Mouse (Mus musculus) stomach, embryonic 14.5 days (tissue): Measurements from ENCODE around the gene Gnat2. TPM values are rescaled to one million over a fixed set of nuclear protein-coding genes. Genes with fewer than 3 reads are reported as not detected.

Source experiments
- ATAC-seq: fragments of 200-750 bp; cut with Nextera tagmentation; 2 replicates; pipeline ENCODE4 v1.8.0; 2017; ENCODE audit warnings: low read depth, moderate TSS enrichment; ENCODE audit not compliant: insufficient number of reproducible peaks, insufficient read depth, low FRiP score
- H3K27ac ChIP-seq: fragments of 300-500 bp; sonication (generic); 2 replicates; pipeline ENCODE4 v1.5.1; 2014; ENCODE audit warnings: mild to moderate bottlenecking, low read length, moderate library complexity, mixed read lengths
- H3K27me3 ChIP-seq: fragments of 300-500 bp; sonication (generic); 2 replicates; pipeline ENCODE4 v1.6.1; 2014; ENCODE audit warnings: low read length, control low read depth, mixed read lengths; ENCODE audit not compliant: control insufficient read depth, insufficient read depth
- H3K36me3 ChIP-seq: fragments of 300-500 bp; sonication (generic); 2 replicates; pipeline ENCODE4 v1.6.1; 2014; ENCODE audit warnings: mild to moderate bottlenecking, control low read depth, low read length, moderate library complexity, mixed read lengths; ENCODE audit not compliant: control insufficient read depth, insufficient read depth
- H3K4me1 ChIP-seq: fragments of 300-500 bp; sonication (generic); 2 replicates; pipeline ENCODE4 v1.6.1; 2014; ENCODE audit warnings: low read length, control low read depth, mixed read lengths; ENCODE audit not compliant: control insufficient read depth, insufficient read depth
- H3K4me2 ChIP-seq: fragments of 300-500 bp; sonication (generic); replicated peaks from 2 replicates; pipeline ENCODE4 v1.6.1; 2014; ENCODE audit warnings: low read depth, low read length, control low read depth
- H3K4me3 ChIP-seq: fragments of 300-500 bp; sonication (generic); 2 replicates; pipeline ENCODE4 v1.5.1; 2014; ENCODE audit warnings: low read depth, low read length, control low read depth
- H3K9ac ChIP-seq: fragments of 300-500 bp; sonication (generic); replicated peaks from 2 replicates; pipeline ENCODE4 v1.6.1; 2014; ENCODE audit warnings: low read depth, mild to moderate bottlenecking, control low read depth, low read length, moderate library complexity, mixed read lengths
- H3K9me3 ChIP-seq: fragments of 300-500 bp; sonication (generic); 2 replicates; pipeline ENCODE4 v1.6.1; 2016; ENCODE audit warnings: low read depth, low read length, control low read depth; ENCODE audit not compliant: control insufficient read depth
- WGBS: fragments of 180-500 bp; shearing (Covaris S2); extraction: QIAGEN DNeasy Blood & Tissue Kit; methylation state at CpG from one replicate; pipeline ENCODE4 v1.1.7; 2014; 5-methylcytosine and 5-hydroxymethylcytosine counted together
- polyA plus RNA-seq: library from polyadenylated mRNA; unstranded; fragments of >200 nt; fragmentation: Nextera tagmentation; extraction: Ambion mirVana; gene quantifications from 2 replicates; pipeline ENCODE4 v1.2.1, GENCODE M21; 2014

The Gnat2 gene
- polyA plus RNA-seq, 1 experiment from 2014 or later: 0.51 TPM

DNA sequence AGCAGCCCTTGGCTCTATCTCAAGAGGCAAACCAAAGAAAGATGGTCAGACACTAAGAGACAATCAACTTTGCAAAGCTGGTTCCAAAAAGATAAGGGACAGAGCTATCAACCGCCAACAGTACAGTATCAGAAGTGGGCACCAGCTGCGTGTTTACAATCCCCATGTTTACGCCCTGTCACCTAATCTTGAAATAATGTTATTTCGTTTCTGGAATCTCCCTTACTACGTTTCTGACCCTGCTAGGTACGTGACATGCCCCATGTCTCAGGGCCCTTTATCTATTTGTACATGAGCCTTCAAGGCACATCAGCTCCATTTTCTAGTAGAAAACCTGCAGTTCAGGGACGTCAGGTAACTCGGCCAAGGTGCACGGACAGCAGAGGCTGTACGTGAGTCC lies 4.1 kb downstream of the Gnat2 start:
- no peak overlapping the region for H3K9ac ChIP-seq
- H3K4me1 ChIP-seq: no peaks in the 10 kb centered on the region
- H3K4me2 ChIP-seq: no peak overlapping the region
- ATAC-seq: peak; percentile 75; the same call in 1 of the 2 replicates
- WGBS: 75% methylated on average over 10 of the region's 10 CpGs
- no peak overlapping the region for H3K27ac ChIP-seq
- H3K36me3 ChIP-seq: no peaks in the 10 kb centered on the region
- no peaks in the 10 kb centered on the region for H3K27me3 ChIP-seq
- H3K9me3 ChIP-seq: no peaks in the 10 kb centered on the region
- no peak overlapping the region for H3K4me3 ChIP-seq

GRCm38 (mm10) chr3:108097656-108098055 lies 5.1 kb downstream of the Gnat2 start:
- H3K9me3 ChIP-seq: no peaks in the 10 kb centered on the region
- no peak for ATAC-seq
- H3K9ac ChIP-seq: no peak overlapping the region
- no peak overlapping the region for H3K4me3 ChIP-seq
- WGBS: 87% methylated on average over 8 of the region's 8 CpGs
- no peaks in the 10 kb centered on the region for H3K4me1 ChIP-seq
- no peak overlapping the region for H3K4me2 ChIP-seq
- H3K27me3 ChIP-seq: no peaks in the 10 kb centered on the region
- H3K27ac ChIP-seq: no peak overlapping the region
- no peaks in the 10 kb centered on the region for H3K36me3 ChIP-seq

GRCm38 (mm10) chr3:108098316-108098715 lies 5.7 kb downstream of the Gnat2 start:
- Histone ChIP-seq H3K4me2 (no peak overlapping the region), H3K9me3 (no peaks in the 10 kb centered on the region), H3K27me3 (no peaks in the 10 kb centered on the region), H3K27ac (no peak overlapping the region), H3K9ac (no peak overlapping the region), H3K4me3 (no peak overlapping the region), H3K36me3 (no peaks in the 10 kb centered on the region), H3K4me1 (no peaks in the 10 kb centered on the region)
- no peak for ATAC-seq
- WGBS: 76% methylated on average over 6 of the region's 6 CpGs

DNA sequence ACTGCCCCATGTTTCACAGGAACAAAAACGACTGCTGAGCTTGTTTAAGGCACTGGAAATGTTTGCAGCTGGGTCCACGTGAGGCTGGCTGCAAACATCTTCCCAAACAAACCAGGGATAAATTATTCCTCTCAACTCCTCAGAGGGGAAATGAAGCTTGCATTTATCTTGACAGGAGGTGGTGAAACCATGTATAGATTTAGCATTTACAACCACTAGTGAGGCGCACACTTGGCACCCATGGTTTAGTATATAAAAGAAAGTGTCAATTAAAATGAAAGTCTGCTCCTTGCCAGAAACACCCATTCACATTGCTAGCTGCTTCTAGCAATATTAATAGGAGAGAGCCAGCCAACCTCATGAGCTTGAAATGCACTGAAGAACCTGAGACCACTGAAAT lies 9.0 kb downstream of the Gnat2 start:
- no peak for ATAC-seq
- Histone ChIP-seq H3K4me3 (no peak overlapping the region), H3K9me3 (no peaks in the 10 kb centered on the region), H3K9ac (no peak overlapping the region), H3K4me1 (no peaks in the 10 kb centered on the region), H3K36me3 (peaks cover 5% of the 10 kb centered on the region; the same call in 1 of the 2 replicates), H3K27me3 (no peaks in the 10 kb centered on the region), H3K4me2 (no peak overlapping the region), H3K27ac (no peak overlapping the region)
- 44% methylated on average over 3 of the region's 3 CpGs for WGBS

DNA sequence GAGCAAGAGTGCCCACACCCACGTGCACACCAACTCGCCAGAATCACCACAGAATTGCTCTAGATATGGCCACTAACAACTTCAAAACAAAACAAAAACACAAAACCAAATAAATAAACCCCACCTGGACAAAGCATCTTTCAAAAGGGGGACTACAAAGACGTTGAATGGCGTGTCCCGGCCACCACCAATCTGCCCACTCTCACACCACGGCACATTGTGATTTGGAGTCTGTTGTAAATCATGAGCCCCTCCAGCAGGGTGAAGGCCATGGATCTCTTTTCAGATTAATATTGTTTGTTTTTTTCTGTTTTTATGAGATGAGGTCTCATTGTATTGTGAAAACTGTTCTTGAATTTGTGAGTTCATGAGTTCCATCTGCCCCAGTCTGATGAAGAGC lies 9.5 kb downstream of the Gnat2 start:
- Histone ChIP-seq H3K4me3 (no peak overlapping the region), H3K36me3 (peaks cover 5% of the 10 kb centered on the region; the same call in 1 of the 2 replicates), H3K4me2 (no peak overlapping the region), H3K27me3 (no peaks in the 10 kb centered on the region), H3K9me3 (no peaks in the 10 kb centered on the region), H3K9ac (no peak overlapping the region), H3K27ac (no peak overlapping the region), H3K4me1 (no peaks in the 10 kb centered on the region)
- 85% methylated on average over 6 of the region's 6 CpGs for WGBS
- no peak for ATAC-seq

DNA sequence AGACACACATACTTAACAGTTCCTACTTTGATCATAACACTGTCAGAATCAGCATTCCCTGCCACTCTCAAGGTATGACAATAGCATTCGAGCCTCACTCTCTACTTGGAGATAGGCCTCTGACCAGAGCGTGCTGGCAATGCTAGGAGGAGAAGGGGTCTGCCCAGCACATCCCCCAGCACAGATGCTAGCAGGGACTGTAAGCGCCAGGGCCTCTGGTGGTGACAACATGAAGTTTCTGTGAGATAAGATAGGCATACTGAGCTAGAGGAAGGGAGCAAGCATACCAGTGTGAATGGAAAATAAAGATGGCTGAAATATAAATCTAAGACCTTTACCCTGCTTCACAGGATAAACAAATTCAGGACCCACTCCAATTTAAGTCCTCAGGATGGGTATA lies 12.7 kb downstream of the Gnat2 start:
- Histone ChIP-seq H3K27ac (no peak overlapping the region), H3K9me3 (no peaks in the 10 kb centered on the region), H3K4me2 (no peak overlapping the region), H3K4me1 (no peaks in the 10 kb centered on the region), H3K9ac (no peak overlapping the region), H3K4me3 (no peak overlapping the region), H3K27me3 (no peaks in the 10 kb centered on the region), H3K36me3 (peaks cover 29% of the 10 kb centered on the region)
- WGBS: 76% methylated on average over 3 of the region's 3 CpGs
- no peak for ATAC-seq

- ATAC-seq: no peak
- Histone ChIP-seq H3K4me3 (no peak overlapping the region), H3K27me3 (no peaks in the 10 kb centered on the region), H3K36me3 (peaks cover 59% of the 10 kb centered on the region), H3K9ac (no peak overlapping the region), H3K9me3 (no peaks in the 10 kb centered on the region), H3K27ac (no peak overlapping the region), H3K4me2 (no peak overlapping the region), H3K4me1 (no peaks in the 10 kb centered on the region)
- 88% methylated on average over 5 of the region's 5 CpGs for WGBS
Observed at GRCm38 (mm10) chr3:108111320-108111719, 18.7 kb downstream of the Gnat2 start.

DNA sequence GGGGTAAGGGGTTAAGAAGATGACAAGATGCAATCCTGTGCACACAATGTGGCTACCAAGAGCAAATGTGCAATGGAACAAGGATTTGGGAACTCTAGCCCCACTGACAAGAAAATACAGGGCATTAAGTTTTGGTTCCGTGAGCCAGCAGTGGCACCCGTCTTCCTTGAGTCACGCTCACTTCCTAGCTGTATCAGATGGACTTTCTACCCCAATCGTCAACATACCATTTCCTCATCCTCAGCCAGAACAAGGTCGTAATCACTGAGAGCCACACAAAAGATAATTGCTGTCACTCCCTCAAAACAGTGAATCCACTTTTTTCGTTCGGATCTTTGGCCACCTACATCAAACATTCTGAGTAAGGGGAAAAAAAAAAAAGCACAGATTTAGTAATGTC lies 19.7 kb downstream of the Gnat2 start:
- Histone ChIP-seq H3K36me3 (peaks cover 64% of the 10 kb centered on the region), H3K4me2 (no peak overlapping the region), H3K4me3 (no peak overlapping the region), H3K4me1 (no peaks in the 10 kb centered on the region), H3K27ac (no peak overlapping the region), H3K27me3 (no peaks in the 10 kb centered on the region), H3K9ac (no peak overlapping the region), H3K9me3 (no peaks in the 10 kb centered on the region)
- no peak for ATAC-seq
- WGBS: 79% methylated on average over 7 of the region's 7 CpGs

DNA sequence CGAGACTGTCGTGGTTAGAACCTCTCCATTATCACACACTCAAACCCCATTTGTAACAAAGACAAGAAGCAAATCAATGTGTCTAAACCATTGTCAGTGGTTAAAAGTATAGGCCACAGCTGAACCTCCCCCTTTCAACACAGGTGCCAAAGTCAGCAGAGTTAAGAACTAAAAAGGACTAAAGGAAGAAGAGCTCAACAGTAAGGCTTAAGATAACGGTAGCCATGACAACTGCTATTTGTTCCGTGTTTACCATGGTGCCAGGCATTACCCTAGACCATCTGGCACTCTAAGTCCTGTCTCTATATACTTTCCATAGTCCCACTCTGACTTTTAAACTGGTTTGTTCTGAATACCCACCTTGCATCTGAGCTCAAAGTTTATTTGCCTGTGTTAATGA lies 20.1 kb downstream of the Gnat2 start:
- no peak overlapping the region for H3K4me2 ChIP-seq
- H3K27me3 ChIP-seq: no peaks in the 10 kb centered on the region
- H3K4me3 ChIP-seq: no peak overlapping the region
- no peak overlapping the region for H3K9ac ChIP-seq
- H3K9me3 ChIP-seq: no peaks in the 10 kb centered on the region
- WGBS: 85% methylated on average over 4 of the region's 4 CpGs
- H3K4me1 ChIP-seq: no peaks in the 10 kb centered on the region
- H3K27ac ChIP-seq: no peak overlapping the region
- peaks cover 66% of the 10 kb centered on the region for H3K36me3 ChIP-seq
- ATAC-seq: no peak
